Mouse (Mus musculus) G1E-ER4 (cell line): ENCODE results near the gene Itprip. TPM values are rescaled to one million over a fixed set of nuclear protein-coding genes. Genes with fewer than 3 reads are reported as not detected.

Source experiments
- GATA1 ChIP-seq: IDR thresholded peaks from one replicate; pipeline ENCODE4 v1.8.0; 2012; ENCODE audit warnings: low read length, inconsistent platforms
- polyA plus RNA-seq: library from polyadenylated mRNA; stranded (reverse); fragments of >175 nt; gene quantifications from 2 replicates; pipeline ENCODE4 v1.2.3, GENCODE M21; 2012

Itprip gene
- 1.6 and 2.1 TPM in 2 replicates for polyA plus RNA-seq

GRCm38 (mm10) chr19:47919126-47919965 is at the start of gene Itprip, which contains the start of gene Cfap43:
Gene Itprip (minus strand): TSS chr19:47919299.
Gene Cfap43 (minus strand): TSS chr19:47919287.
- no peak for TF ChIP-seq GATA1

DNA sequence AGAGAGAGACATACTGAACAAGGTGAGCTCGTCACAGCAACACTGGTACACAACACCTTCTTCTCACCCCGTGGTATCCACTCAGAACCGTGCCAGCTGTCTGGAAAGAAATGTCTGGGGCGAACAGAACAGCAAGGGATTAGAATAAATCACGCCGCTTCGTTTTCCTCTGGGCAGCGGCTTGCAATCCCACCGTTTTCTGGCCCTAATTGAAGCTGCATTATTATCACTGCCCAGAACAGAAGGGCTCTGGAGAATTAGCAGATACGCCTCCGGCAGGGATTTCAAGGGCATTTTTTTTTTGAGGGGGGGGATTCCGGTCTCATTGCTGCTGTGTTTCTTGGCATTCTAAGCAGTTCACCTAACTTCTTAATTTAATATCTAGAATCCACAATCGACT is 39.1 kb upstream of the Itprip start:
- TF ChIP-seq GATA1 = no peak

DNA sequence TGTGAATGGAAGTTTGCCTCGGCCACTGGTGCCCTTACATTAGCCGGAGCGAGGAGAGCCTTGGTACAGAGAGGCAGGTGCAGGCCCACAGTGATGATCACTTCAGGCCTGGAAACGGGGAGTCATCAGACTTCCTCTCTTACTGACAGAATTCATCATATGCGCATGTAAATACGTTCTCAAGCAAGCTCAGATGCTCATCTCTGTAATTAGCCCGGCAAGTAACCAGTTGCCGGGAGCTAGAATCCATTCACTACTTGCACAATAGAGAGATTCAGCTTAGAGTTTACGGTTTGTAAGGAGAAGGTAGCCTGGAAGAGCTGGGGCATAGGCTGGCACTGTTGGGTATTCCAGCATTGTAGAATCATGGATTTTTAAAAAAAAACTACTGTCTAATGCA is 34.1 kb upstream of the Itprip start:
- TF ChIP-seq GATA1 = no peak

GRCm38 (mm10) chr19:47950946-47951345 is 31.8 kb upstream of the Itprip start:
- no peak for TF ChIP-seq GATA1

GRCm38 (mm10) chr19:47946821-47947465 is 27.8 kb upstream of the Itprip start:
- no peak for TF ChIP-seq GATA1

DNA sequence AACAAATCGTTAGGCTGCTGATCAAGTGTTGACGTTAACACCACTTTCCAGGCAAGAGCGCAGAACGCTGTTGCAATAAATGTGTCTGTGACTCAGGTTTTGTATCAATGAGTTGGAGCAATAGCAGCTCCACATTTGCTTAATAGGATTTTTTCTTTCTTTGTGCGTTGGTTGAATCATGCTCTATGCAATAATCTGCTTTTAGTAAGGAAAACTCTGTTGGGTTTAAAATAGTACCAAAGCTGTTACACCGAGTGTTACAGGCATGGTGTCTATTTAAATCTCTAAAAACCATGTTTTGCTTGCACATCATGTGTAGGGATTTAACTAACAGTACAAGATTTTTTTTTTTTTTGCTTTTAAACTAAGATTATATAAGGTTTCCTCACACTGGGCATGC is 20.3 kb upstream of the Itprip start:
- TF ChIP-seq GATA1 = no peak

DNA sequence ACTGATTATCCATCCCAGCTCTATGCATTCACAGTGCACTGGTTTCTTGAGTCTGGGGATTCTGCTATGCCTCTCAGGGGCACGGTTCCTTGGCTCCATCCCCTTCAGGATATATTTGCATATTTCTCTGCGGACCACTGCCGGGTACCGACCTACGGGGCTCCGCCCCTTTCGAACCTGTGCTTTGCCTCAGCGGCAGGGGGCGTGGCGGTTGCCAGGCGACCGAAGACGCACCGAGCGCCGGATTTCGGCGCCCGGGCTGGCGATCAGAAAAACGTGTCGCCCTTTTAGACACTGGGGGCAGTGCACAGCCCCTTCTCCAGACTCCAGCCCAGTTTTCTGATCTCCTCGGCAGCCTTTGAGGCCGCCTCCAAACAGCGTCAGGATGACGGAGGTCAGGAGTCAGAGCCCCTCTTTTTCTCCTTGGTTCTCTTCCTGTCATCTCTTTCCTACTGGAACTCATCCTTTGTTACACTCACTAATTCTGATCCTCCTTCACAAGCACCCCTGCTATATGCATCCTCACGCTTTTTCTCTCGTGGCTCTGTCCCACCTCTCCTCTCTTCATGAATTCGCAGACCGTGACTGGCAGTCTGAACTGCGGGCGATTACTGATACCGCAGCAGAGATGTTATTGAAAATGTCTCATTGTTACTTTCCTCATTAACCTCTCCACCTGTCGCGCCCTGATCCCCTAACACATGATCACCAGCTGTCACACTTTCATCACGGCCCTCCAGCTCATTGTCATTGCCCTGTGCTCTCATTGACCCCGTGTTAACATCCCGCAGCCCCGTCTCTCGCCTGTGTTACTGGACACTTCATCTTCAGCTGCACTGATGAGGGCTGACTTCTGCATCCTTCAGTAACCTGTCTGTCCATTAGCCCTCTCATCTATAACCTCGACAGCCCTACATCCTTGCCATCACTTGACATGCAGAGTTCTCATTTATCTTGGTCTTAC is 18.6 kb upstream of the Itprip start, which contains the start of gene Cfap58:
Cfap58 (plus strand) TSS at position 233 of the 964 bp plus-strand sequence.
- no peak for TF ChIP-seq GATA1

- TF ChIP-seq GATA1 = no peak
Observed at GRCm38 (mm10) chr19:47936938-47937337, 17.8 kb upstream of the Itprip start.

DNA sequence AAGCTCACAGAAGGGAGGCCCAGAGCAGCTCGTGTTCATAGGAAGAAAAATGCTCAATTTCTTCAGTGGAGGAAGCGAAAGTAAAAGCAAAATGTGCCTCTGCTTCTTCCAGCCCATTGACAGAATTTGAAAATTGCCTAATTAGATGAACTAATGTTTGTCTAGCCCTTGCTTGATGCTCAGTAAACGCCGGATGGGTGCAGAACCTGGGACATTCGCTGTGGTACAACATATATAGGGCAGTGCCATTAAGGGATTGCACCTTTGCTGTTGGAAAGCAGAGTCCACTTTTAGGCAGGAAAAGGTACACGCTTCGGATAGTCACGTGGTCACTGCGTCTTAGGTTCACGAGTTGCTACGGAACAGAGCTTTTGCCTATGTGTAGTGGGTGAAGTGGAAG is 17.4 kb upstream of the Itprip start:
- no peak for TF ChIP-seq GATA1

DNA sequence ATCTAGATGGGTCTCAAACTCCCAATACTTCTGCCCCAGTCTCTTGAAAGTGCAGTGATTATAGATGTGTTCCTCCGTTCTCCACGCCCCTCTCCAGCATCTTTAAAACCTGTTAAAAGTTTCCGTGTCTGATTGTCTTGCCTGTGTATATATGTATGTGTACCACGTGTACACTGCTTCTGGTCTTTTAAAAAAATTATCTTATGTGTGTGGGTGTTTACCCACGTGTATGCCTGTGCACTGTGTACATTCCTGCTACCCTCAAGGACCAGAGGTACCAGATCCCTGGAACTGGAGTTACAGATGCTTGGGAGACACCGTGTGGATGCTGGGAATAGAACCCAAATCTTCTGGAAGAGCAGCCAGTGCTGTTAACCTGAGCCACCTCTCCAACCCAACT is 16.4 kb upstream of the Itprip start:
- TF ChIP-seq GATA1 = no peak

DNA sequence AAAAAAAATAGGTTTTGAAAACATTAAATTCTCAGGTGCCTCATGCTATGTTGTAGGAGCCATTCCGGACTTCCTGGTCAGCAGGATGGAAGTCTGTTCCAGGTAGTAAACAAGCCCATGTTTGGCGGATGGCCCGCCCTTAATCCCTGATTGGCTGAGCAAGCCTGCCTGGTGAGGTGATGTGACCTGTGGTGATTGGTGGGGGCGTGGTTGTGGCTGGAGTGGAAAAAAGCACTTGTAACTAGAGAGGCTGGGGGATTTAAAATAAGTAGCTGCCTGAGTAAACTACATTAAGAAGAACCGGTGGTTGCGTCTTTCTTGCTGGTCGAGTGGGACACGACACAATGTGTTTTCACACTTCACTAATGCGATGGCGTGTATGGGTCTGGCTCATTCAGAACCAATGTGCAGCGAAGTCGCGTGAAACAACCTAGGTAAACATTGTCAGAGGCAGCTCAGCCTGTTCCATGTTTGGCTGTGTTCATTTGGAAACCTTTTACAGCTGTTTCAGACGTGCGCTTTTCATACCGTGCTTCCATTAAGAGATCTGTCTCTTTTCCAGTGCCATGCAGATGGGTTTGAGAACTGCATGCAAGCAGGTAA is 15.6 kb upstream of the Itprip start:
- TF ChIP-seq GATA1 = no peak

- TF ChIP-seq GATA1 = no peak
Observed at GRCm38 (mm10) chr19:47934146-47934545, 15.0 kb upstream of the Itprip start.

GRCm38 (mm10) chr19:47931982-47932638 is 13.0 kb upstream of the Itprip start:
- TF ChIP-seq GATA1 = no peak

DNA sequence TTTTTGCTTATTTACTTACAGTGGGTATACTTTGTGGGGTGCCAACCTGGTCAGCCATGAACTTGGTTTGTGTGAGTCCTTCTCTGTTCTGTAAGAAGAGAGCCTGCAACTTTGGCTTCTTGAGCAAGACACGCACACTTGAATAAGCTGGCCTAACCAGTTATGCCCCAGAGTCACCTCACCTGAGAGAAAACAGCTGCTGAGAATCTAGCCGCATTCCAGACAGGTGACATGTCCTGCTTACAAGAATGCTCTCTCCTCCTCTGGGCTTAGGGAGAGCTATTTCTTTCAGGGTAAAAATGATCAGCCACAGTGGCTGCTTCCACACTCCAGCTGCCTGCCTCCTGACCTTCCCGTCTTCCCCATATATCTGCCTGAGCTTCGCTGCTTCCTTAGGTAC is 9.9 kb upstream of the Itprip start:
- no peak for TF ChIP-seq GATA1

DNA sequence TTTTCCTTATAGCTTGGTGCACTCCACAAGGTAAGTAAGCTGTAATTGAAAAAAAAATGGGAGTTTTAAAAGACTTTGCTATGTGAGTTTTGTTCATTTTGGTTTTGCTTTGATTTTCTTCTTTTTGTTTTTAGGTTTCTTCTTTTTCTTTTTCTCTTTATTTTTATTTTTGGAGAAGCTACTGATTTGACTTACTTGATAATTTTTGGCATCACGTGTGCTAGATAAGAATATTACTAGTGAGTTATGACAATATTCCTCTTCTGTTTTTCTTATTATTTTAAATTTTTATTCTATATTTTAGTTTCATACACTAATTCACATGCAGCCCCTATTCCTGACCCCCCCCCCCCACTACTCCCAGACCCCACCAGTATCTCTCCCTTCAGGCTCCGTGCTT is 7.9 kb upstream of the Itprip start:
- no peak for TF ChIP-seq GATA1
